Mouse (Mus musculus) naive thymus-derived CD4-positive, alpha-beta T cell, adult 2 months (primary cell): ENCODE measurements around the gene Cntrob.
"Not testable (repeated sequence)": the region's sequence is repeated elsewhere in the genome, so short reads cannot be mapped to it uniquely, and the experiment has no call there.

Experiments
- DNase-seq: peaks from one replicate; pipeline ENCODE4 v3.0.0-alpha.2; 2011; ENCODE audit warnings: low read depth

The Cntrob gene

DNA sequence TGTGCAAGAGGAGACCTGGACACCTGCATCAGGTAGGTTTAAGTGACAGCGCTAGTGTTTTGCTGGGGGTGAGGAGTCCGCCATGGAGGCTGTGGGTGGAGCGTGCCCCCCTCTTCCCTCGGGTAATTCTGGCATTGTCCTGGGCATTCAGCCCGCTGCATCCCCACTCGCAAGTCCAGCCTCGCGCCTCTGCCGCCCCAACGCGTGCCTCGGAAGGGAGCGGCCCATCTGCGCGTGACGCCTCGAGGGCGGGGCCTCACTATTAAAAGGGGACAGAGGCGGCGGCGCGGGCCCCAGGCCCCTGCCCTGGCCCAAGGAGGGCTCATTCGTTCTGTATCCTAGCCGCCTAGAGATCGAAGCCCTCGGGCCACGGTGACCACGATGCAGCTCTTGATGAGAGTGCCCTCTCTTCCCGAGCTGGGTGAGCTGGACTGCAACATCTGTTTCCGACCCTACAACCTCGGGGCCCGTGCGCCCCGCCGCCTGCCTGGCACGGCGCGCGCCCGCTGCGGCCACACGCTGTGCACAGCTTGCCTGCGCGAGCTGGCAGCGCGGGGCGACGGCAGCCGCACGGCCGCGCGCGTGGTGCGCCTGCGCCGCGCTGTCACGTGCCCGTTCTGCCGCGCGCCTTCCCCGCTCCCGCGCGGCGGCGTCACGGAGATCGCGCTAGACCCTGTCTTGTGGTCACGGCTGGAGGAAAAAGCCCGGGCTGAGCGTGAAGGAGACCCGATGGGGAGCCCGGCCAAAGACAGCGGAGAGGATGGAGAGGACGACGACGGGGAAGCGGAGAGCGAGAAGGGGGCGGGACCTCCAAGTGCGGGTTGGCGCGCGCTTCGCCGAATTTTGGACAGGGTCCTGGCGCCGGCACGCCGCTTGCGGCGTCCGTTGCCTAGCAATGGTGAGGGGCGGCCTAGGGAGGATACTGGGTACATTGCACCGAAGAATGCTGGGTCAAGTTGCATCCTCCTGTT, 16.9 kb upstream of the Cntrob start, which contains the start of gene Rnf227:
TSS of gene Rnf227 (plus strand) at position 301 of the 971 bp plus-strand sequence.
- DNase-seq, result peak; percentile 84

DNA sequence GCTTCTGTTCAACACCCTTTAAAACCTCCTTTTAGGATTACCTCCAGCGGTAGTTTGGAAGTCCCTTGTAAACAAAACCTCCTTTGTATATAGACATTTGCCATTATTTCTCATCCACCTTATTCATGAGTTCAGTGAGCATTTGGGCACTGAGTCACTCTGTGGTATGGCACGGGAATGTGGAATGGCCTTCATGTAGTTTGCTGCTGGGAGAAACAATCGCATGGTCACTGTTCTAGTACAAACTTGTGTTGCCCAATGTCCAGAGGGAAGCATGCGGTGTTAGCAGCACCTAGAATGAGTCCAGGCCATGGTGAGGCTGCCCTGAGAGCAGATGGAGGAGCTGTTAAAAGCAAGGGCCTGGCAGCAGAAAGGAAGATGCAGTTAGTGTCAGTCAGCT, 11.2 kb upstream of the Cntrob start:
- no peak for DNase-seq

DNA sequence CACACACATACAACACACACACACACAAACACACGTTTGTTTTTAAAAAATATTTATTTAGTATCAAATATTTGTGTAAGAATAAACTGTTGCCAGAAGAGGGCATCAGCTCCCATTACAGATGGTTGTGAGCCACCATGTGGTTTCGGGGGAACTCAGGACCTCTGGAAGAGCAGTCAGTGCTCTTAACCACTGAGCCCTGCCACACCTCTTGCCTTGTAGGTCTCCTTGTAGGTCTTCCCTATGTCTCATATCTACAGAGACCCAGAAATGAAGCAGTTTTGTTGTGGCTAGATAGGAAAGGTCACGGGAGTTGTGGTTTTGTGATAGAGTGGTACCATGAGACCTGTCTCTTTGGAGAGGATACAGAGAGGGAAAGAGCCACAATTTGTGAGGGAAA, 10.3 kb upstream of the Cntrob start:
- DNase-seq, result peak; percentile 45

DNA sequence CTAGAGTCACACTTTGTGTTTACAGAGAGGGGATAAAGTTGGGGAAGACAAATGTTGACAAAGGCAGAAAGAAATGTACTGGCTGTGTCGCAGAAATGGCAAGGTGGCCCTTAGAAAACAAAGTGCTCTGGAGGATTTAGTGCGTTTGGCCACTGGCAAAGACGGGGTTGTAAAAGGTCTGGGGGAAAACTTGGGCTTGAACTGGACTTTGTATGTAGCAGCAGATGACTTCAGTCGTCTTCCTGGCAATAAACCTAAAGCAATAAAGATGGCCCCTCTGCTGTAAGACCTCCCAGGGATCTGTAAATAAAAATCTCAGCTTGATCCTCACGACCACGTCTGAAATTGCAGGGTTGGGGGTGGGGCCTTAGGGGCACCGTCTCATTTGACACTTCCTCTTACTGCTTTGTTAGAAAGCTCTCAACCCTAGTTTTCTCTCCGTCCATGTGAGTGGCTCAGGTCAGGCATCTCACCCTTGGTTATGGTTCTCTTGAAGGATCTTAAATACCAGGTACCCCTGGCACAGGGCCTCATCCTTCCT, 9.2 kb upstream of the Cntrob start:
- DNase-seq, result no peak

DNA sequence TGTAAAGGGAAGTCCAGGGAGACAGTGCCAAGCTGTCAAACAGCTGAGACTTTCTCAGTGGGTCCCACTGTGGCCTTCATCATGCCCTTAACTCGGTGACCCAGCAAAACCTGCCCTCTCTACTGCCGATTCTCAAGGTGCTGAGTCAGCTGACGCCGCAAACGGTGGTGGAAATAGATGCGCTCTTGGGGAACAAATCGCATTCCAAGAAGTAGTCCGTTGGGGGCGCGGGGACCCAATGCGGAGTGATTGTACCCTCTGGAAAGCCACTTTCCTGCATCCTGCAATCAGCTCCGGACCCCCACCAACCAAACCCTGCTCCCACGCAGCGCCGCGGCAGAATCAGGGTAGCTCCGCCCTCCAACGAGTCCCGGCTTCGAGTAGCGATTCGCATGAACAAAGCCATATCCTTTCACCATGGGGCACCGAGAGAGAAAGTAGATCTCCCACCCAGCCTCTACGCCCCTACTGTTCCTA, 8.4 kb upstream of the Cntrob start:
- DNase-seq, result peak; percentile 81

DNA sequence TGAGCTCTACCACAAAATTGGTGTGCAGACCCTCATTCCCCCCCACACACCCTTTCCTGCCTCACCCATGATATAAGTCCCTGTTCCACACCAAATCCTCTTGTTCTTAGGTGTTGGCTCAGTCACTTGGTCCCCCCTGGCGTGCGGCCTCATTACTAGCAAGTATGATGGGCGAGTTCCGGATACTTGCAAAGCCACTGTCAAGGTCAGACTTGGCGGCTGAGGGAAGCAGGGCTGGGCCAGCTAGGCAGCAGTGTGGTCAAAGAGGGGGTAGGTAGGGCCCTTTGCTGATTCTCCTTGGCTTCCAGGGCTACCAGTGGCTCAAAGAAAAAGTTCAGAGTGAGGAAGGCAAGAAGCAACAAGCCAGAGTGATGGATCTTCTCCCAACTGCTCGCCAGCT, 7.6 kb upstream of the Cntrob start:
- peak; percentile 10 for DNase-seq

DNA sequence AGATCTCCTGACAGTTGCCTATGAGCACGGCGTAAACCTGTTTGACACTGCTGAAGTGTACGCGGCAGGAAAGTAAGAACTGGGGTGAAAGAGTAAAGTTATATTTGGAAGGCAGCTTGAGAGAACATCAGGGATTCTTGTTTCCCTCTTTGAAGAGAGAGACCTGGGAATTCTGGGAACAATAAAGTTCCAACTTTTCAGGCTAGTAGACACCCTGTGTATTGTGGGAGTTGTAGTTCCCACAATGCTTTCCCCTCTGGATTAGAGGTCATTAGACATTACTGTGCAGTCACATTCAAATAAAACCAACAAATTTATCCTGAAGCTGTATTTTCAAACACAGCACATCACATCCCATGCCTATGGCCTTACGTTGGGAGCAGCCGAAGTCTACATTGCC, 4.9 kb upstream of the Cntrob start:
- no peak for DNase-seq

DNA sequence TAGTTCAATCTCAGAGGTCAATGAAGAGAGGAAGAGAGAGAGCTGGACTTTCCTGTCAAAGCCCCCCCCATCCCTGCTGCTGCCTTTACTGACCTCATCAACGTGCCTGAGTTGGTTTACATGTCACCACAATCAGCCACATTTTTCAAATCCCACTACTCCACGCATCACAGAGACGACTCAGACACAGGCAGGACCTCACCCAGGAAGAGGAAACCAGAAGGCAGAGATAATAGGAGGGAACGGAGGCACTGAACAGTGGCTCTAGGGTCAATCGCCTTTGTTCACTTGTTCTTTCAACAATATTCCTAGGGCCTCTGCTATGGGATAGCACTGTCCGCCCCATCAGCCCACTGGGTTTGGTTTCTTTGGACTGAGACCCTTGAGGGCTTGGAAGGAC, 4.1 kb upstream of the Cntrob start:
- DNase-seq, result peak; percentile 37

DNA sequence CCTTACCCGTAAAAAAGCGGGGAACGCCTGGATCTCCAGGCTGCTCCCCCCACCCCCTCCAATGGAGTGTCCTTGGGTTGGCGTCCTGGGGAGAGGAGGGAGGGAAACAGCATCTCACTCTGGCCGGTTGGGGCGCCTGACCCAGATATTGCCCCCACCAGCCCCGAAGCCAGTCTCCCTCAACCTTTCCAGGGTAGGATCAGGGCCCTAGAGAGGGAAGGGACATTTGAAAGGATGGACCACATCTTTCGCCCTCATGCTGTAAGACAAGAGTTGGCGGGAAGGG, 3.5 kb upstream of the Cntrob start:
- DNase-seq, result peak; percentile 31

DNA sequence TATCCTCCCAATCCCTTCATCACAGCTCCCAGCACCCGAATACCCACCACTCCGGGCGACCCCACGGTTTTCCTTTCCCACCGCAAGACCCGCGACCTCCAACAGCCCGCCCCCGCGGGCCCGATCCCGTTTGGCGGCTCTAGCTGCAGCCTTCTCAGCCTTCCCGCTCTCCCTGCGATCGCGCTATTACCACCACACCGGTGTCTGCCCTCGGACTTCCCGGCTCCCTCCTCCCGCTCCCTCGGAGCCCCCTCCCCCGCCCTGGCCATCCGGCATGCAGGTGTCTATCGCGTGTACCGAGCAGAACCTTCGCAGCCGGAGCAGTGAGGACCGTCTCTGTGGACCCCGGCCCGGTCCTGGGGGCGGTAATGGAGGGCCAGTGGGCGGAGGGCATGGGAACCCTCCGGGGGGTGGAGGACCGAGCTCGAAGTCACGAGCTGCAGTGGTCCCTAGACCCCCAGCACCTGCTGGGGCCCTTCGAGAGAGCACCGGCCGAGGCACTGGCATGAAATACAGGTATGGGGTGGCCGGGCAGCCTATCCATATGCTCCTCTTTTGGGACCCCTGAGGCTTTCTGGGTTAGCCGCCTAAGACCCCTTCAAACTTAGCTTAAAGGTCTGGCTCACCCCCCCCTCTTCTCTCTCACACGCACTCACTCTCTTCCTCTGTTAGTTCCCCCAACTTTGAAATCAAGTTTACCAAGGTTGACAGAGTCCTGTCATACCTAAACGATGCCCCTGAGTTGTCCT, 3.0 kb upstream of the Cntrob start:
- no peak for DNase-seq

DNA sequence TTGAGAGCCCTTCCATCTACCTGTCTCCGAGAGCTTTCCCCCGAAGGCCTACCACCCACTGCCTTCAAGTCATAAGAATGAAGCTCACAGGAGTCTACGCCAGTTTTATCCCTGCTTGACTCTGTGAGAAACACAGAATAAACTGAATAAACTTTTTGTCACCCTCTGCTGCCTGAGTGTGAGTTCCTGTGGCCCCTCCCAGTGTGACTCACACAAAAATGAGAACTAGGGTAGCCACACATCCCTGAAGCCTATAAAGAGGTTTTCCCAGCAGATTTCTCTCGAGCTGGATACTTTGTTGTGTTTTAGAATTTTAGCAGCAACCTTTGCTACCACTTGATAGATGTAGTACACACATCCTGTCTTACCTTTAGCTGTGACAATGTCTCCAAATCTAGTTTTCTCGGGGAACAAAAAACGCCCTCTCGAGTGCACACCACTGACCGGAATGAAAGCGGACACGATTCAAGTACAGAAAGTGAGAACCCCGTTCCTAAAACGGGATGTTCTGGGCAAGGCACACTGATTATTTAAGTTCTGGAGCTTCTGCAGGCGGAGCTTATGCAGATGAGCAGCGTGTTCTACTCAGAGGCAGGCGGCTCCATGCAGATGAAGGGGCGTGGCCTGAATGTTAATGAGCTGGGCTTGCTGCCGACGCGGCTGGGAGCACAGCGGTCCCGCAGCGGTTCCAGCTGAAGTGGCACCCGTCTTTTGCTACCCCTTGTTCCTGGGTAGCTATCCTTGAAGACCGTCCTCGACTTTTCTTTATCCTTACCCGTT, 2.2 kb upstream of the Cntrob start, which contains the start of gene Kcnab3:
TSS of gene Kcnab3 (plus strand) at position 631 of the 780 bp plus-strand sequence.
- peak; percentile 93 for DNase-seq

DNA sequence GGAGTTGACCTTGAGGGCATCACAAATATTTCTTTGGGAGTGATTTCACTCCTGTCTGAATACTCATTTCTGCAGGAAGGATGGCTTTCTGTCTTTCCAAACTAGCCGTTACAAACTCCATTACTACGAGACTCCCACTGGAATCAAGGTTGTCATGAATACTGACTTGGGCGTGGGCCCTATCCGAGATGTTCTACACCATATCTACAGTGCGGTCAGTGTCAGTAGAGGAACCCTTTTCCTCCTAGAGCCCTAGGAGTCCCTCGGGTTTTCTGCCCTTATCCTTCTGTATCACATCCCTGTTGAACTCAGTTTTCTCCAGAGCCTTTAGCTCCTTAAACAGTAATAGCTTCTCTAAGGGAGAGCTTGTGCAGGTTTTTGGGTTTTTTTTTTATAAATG, 1.2 kb upstream of the Cntrob start:
- DNase-seq, result peak; percentile 13

DNA sequence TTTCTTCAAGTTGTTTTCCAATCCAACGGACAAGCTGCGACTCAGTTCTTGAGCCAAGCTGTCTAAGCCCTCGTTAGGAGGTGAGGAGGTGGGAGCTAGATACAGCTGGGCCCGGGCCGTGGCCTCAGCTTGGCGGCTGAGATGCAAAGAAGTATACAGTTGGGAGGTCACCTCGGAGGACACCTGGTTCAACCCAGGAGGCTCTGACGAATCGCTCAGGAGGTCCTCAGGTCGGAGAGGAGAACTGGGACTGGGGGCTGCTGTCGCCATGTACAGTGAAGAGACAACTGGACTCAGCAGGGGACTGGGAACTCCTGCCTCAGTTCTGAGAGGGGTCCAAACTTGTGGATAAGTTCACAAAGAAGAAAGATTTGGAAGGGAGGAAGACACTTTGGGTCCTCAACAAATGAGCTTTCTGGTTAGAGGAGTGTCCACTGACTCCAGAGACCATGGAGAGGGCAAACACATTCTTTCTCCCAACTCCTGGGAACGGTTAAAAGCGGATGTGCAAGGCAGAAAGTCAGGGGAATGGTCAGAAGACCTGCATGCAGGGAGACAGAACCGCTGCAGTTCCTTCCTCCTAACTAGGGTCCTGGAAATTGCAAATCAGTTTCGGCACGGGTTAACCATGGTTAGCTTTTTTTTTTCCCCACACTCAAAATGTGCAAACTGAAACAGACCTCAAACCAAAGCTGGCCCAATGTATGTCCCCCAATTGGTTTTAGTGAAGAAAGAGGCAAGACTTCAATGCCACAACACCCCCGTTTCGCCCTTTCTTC, 693 bp downstream of the Cntrob start:
- DNase-seq, result peak; percentile 36

DNA sequence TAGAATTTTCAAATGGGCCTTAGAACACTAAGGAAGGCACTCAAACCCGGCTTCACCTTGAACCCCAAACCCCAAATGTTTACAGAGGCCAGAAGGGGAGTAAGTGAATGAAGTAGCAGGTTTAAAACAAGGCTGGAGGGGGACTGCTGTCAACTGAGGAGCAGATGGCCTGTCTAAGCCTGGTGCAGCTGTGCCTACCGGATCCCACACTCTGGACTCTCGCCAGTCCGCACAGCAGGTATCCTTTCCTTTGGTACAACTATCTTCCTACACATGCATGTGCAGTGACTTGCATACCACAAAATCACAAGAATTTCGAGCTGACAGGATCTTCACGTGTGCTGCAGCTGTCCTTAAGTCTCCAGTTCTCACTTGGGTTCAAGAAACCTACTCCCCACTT, 1.6 kb downstream of the Cntrob start:
- no peak for DNase-seq

DNA sequence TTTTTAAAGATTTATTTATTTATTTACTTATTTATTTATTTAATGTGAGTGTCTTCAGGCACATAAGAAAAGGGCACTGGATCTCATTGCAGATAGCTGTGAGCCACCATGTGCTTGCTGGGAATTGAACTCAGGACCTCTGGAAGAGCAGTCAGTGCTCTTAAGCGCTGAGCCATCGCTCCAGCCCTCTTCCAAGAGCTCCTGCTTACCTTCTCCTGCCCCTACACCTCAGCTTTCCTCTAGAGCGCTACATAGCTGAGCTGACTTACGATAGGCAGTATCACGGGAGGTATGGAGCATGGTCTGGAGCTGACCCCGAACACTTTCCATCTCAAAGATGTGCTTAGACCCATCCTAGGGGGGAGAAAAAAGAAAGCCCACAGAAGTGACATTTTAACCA, 2.0 kb downstream of the Cntrob start:
- no peak for DNase-seq

DNA sequence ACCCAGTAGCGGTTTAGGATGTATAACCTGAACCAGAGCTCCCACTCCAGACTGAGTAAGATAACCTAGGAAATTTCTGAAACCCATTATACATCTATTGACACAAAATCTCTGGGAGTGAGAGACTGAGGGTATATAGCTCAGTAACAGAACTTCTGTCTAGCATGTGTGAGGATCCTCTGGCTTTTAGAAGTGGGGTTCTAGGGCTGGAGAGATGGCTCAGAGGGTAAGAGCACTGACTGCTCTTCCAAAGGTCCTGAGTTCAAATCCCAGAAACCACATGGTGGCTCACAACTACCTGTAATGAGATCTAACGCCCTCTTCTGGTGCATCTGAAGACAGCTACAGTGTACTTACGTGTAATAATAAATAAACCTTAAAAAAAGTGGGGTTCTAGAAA, 5.6 kb downstream of the Cntrob start:
- not testable (repeated sequence) for DNase-seq

DNA sequence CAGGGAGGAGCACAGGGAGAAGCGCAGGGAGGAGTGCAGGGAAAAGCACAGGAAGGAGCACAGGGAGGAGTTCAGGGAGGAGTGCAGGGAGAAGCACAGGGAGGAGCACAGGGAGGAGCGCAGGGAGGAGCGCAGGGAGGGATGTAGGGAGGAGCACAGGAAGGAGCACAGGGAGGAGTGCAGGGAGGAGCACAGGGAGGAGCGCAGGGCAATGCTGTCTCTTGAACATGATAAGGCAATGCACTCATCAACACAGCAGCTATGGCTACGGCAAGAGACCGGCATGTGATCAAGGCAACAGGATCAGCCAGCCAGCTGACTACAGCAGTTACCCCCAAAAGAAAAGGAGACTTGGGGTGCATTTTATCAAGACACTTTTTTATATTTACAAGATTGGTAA, 7.2 kb downstream of the Cntrob start:
- no peak for DNase-seq

DNA sequence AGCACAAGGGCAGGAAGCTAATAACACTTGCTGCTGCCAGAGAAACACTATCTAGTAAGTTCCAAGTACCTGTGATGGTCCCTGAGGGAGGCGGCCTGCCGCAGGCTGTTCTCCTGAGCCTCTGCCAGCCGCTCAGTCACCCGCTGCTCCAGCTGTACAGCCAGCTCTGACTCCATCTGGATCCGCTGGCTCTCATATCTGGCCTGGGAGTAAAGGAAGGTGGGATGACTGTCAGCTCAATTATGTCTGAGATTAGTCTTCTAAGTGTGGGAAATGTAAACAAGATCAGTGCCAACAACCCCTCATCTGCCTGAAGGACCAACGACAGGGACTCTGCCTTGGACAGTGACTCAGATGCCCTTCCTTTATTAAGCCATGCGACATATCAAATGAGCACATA, 12.3 kb downstream of the Cntrob start:
- DNase-seq, result no peak

DNA sequence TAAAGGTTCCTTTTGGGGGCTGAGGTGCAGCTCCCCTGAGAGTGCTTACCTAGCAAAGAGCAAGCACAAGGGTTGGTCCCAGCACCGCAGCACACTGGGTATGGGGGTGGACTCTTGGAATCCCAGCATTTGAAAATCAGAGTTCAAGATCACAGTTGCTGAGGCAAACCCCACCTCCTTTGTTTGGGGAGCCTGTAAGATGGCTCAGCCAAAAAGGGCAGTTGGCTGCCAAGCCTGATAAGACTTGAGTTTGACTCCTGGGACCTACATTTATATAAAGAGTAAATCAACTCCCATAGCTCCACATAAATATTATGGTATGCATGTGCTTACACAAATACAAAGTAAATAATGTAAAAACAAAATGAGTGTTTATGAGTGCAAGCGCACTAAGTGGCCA, 17.5 kb downstream of the Cntrob start:
- DNase-seq, result no peak

DNA sequence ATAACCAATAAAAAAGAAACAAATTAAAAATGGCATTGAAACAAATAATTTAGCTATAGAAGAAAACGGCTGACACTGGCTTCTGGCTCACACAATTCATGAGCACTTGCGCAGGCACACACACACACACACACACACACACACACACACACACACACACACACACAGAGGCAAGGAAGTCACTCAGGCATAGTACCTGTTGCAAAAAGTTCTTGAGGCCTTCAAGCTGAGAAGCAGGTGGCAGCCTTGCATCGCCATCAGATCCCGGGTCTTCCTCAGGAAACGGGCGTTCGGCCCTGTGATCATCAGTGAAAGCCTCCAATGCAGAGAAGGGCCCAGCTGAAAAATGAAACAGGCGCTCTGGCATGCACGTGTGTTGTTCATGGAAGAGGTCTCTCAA, 18.3 kb downstream of the Cntrob start:
- no peak for DNase-seq

DNA sequence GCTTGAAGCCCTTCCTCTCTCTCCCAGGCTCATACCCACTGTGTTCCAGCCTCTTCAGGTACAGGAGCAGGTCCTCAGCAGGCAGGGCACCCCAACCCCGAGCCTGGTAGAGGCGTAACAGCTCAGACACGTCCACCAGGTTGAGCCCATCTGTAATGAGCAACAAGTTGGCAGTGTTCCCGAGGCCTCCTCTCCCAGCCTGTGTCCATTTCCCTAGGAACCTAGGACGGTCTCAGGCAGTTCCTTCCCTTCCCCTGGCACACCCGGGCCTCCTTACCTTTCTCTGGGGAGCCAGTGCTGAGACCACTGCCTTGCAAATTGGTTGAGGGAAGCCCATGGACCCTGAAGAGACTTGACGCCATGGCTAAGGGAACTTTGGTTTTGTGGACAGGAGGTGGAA, 20.8 kb downstream of the Cntrob start:
- no peak for DNase-seq
